Mouse (Mus musculus): ENCODE measurements at regions not wholly inside any gene's neighbourhood (a gene's known extent, or its start where the extent isn't known, plus 50 kb on each side); places are given as distances from the start of the nearest gene placed in this dataset.

GRCm38 (mm10) chr7:136445091-136445490 lies 449.3 kb upstream of the Mgmt start:
- Histone ChIP-seq H3K4me3 (ENCODE audit: control insufficient read depth in 1 of 2, insufficient read depth in 1 of 2, low read depth in 2 of 2, low read length in 2 of 2) (no peak overlapping the region), H3K9ac (ENCODE audit: control insufficient read depth, low read depth, low read length, poor library complexity, severe bottlenecking) (no peak overlapping the region), H3K36me3 (ENCODE audit: control insufficient read depth in 1 of 2, insufficient read depth in 2 of 2, low read length in 2 of 2) (no peaks in the 10 kb centered on the region), H3K27ac (ENCODE audit: control insufficient read depth, low read depth, low read length) (no peak overlapping the region), H3K9me3 (replicated peaks; ENCODE audit: insufficient read depth, low read length) (no peaks in the 10 kb centered on the region), H3K27me3 (ENCODE audit: control insufficient read depth in 1 of 2, insufficient read depth in 2 of 2, low read length in 2 of 2) (no peaks in the 10 kb centered on the region), H3K79me2 (ENCODE audit: control insufficient read depth, insufficient read depth, low read length, poor library complexity) (no peaks in the 10 kb centered on the region), H3K4me1 (ENCODE audit: control insufficient read depth in 1 of 2, insufficient read depth in 2 of 2, low read length in 2 of 2) (no peaks in the 10 kb centered on the region)
- no peak for TF ChIP-seq MAZ (IDR thresholded peaks at IDR 0.05; ENCODE audit: low read depth, low read length)
- TF ChIP-seq ZC3H11A (IDR thresholded peaks at IDR 0.05; ENCODE audit: low read depth, low read length) = no peak
- no peak for TF ChIP-seq CHD2 (IDR thresholded peaks at IDR 0.05; ENCODE audit: low read length)
- no peak for TF ChIP-seq RAD21 (IDR thresholded peaks at IDR 0.05; ENCODE audit: low read depth, low read length)
- no peak for DNase-seq (ENCODE audit: low read depth, low spot score)

GRCm38 (mm10) chr7:136449286-136449685 lies 445.1 kb upstream of the Mgmt start:
- Histone ChIP-seq H3K27me3 (ENCODE audit: control insufficient read depth in 1 of 2, insufficient read depth in 2 of 2, low read length in 2 of 2) (no peaks in the 10 kb centered on the region), H3K4me3 (ENCODE audit: control insufficient read depth in 1 of 2, insufficient read depth in 1 of 2, low read depth in 2 of 2, low read length in 2 of 2) (no peak overlapping the region), H3K36me3 (ENCODE audit: control insufficient read depth in 1 of 2, insufficient read depth in 2 of 2, low read length in 2 of 2) (no peaks in the 10 kb centered on the region), H3K9ac (ENCODE audit: control insufficient read depth, low read depth, low read length, poor library complexity, severe bottlenecking) (no peak overlapping the region), H3K79me2 (ENCODE audit: control insufficient read depth, insufficient read depth, low read length, poor library complexity) (no peaks in the 10 kb centered on the region), H3K27ac (ENCODE audit: control insufficient read depth, low read depth, low read length) (no peak overlapping the region), H3K4me1 (ENCODE audit: control insufficient read depth in 1 of 2, insufficient read depth in 2 of 2, low read length in 2 of 2) (no peaks in the 10 kb centered on the region), H3K9me3 (replicated peaks; ENCODE audit: insufficient read depth, low read length) (no peaks in the 10 kb centered on the region)
- DNase-seq (ENCODE audit: low read depth, low spot score) = no peak
- no peak for TF ChIP-seq ZKSCAN1 (IDR thresholded peaks at IDR 0.05; ENCODE audit: low read depth, low read length)
- no peak for TF ChIP-seq SIN3A (IDR thresholded peaks at IDR 0.05; ENCODE audit: low read length)

- Histone ChIP-seq H3K27me3 (ENCODE audit: control insufficient read depth in 1 of 2, insufficient read depth in 2 of 2, low read length in 2 of 2) (no peaks in the 10 kb centered on the region), H3K27ac (ENCODE audit: control insufficient read depth, low read depth, low read length) (no peak overlapping the region), H3K9me3 (replicated peaks; ENCODE audit: insufficient read depth, low read length) (no peaks in the 10 kb centered on the region), H3K79me2 (ENCODE audit: control insufficient read depth, insufficient read depth, low read length, poor library complexity) (no peaks in the 10 kb centered on the region), H3K36me3 (ENCODE audit: control insufficient read depth in 1 of 2, insufficient read depth in 2 of 2, low read length in 2 of 2) (no peaks in the 10 kb centered on the region), H3K4me1 (ENCODE audit: control insufficient read depth in 1 of 2, insufficient read depth in 2 of 2, low read length in 2 of 2) (no peaks in the 10 kb centered on the region), H3K9ac (ENCODE audit: control insufficient read depth, low read depth, low read length, poor library complexity, severe bottlenecking) (no peak overlapping the region), H3K4me3 (ENCODE audit: control insufficient read depth in 1 of 2, insufficient read depth in 1 of 2, low read depth in 2 of 2, low read length in 2 of 2) (no peak overlapping the region)
- no peak for TF ChIP-seq TCF12 (IDR thresholded peaks at IDR 0.05; ENCODE audit: low read depth, low read length)
- no peak for TF ChIP-seq ZKSCAN1 (IDR thresholded peaks at IDR 0.05; ENCODE audit: low read depth, low read length)
- TF ChIP-seq TBP (IDR thresholded peaks at IDR 0.05; ENCODE audit: low read depth, low read length) = no peak
- no peak for TF ChIP-seq RAD21 (IDR thresholded peaks at IDR 0.05; ENCODE audit: low read depth, low read length)
- no peak for TF ChIP-seq GATA1 (IDR thresholded peaks at IDR 0.05; ENCODE audit: low read depth, low read length)
- no peak for TF ChIP-seq POLR2AphosphoS5 (IDR thresholded peaks at IDR 0.05; ENCODE audit: borderline replicate concordance, low read depth, low read length)
- no peak for DNase-seq (ENCODE audit: low read depth, low spot score)
These were observed 442.6 kb upstream of the Mgmt start for GRCm38 (mm10) chr7:136451672-136452361.

Measured in MEL (cell line).